Mouse (Mus musculus): ENCODE results near the gene Prox1.

The Prox1 gene

DNA sequence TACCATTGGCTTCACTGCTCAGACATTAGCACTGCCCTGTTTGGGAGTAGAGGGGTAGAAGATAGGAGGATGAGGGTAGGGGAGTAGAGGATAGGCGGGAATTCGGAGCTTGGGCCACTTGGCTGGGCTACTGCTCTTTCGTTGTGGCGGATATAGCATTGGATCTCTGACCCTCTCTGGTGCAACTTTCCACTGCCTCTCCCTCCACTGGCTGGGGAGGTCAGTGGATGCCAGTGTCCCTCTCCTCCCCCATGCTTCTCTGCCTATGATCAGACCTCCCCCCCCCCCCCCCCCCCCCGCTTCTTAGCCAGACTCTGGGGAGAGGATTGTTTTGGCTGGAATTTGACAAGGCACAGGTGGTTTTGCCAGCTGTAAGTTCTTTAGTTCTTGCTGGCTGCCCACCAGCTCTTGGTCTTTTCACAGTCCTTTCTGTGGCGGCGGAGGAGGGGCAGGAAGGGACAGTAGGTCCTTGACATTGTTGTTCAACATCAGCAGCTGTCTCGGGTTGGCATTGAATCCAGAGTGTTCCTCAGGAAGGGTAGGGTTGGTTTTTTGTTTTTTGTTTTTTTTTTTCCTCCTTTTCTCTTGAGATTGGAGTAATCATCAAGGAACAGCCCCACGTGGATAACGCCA is 90.8 kb downstream of the Prox1 start:
- DNase-seq (ENCODE audit: low spot score), result peak; percentile 33

DNA sequence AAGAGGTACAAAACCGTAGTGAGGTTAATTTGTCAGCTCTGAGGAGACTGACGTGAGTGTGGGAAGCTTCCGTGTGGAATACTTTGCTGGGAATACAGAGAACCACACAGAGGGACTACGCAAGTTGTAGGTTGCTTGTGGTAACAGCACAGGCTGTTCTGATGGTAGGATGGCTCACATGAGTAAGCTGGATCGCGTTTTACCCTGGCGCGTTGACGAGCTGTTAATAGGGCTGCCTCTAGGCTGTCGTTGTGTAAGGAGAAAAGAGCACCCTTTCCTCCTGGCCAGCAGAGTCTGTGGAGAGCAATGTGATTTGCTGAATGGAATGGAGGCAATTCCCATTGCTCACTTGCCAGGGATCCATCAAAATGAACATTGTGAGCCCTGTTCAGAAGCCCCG is 93.9 kb downstream of the Prox1 start:
- DNase-seq (ENCODE audit: low spot score), result no peak
